Mouse (Mus musculus) CH12.LX (cell line): ENCODE measurements around the gene Scel. TPM values are rescaled to one million over a fixed set of nuclear protein-coding genes. Genes with fewer than 3 reads are reported as not detected.

Experiments
- DNase-seq: peaks from one replicate; pipeline ENCODE4 v3.0.0-alpha.2; 2013; ENCODE audit errors: extremely low read depth
- H3K27ac ChIP-seq: 2 replicates; pipeline ENCODE4 v1.5.1; 2012; ENCODE audit warnings: low read depth, mild to moderate bottlenecking, control low read depth, moderate library complexity; ENCODE audit not compliant: insufficient read depth
- H3K27me3 ChIP-seq: replicated peaks from 2 replicates; pipeline ENCODE3; 2012; ENCODE audit warnings: inconsistent platforms
- H3K36me3 ChIP-seq, 2 experiments: replicated peaks in 1 of 2; 2 replicates each; pipeline versions ENCODE3 to v1.6.1; 2012; ENCODE audit warnings: inconsistent platforms in 1 of 2, low read length in 1 of 2, mild to moderate bottlenecking in 1 of 2, mixed read lengths in 1 of 2, moderate library complexity in 1 of 2; ENCODE audit not compliant: control insufficient read depth in 1 of 2, insufficient read depth in 1 of 2
- H3K4me1 ChIP-seq, 2 experiments: 2 replicates each; pipeline ENCODE4 v1.6.1; 2012; ENCODE audit warnings: inconsistent platforms in 1 of 2, moderate library complexity in 1 of 2; ENCODE audit not compliant: insufficient read depth in 2 of 2, control insufficient read depth in 1 of 2
- H3K4me2 ChIP-seq: 2 replicates; pipeline ENCODE4 v1.6.1; 2012; ENCODE audit warnings: low read depth, mild to moderate bottlenecking, control low read depth; ENCODE audit not compliant: poor library complexity, insufficient read depth, severe bottlenecking
- H3K4me3 ChIP-seq, 3 experiments: fragments of 150-350 bp in 1 of 3; sonication (generic) in 1 of 3; replicated peaks in 1 of 3; 2 replicates each; pipeline versions ENCODE3 to v1.5.1; 2011 to 2012; ENCODE audit warnings: low read depth in 2 of 3, low read length in 2 of 3, mild to moderate bottlenecking in 2 of 3, moderate library complexity in 2 of 3, control low read depth in 1 of 3, improper control_type of control experiment in 1 of 3, inconsistent platforms in 1 of 3, mixed read lengths in 1 of 3; ENCODE audit not compliant: poor library complexity in 1 of 3
- H3K79me2 ChIP-seq: replicated peaks from 2 replicates; pipeline ENCODE4 v1.6.1; 2012; ENCODE audit warnings: mild to moderate bottlenecking, moderate library complexity; ENCODE audit not compliant: control insufficient read depth, poor library complexity, insufficient read depth, severe bottlenecking; ENCODE audit errors: extremely low read depth
- H3K9ac ChIP-seq: 2 replicates; pipeline ENCODE4 v1.6.1; 2012; ENCODE audit warnings: low read depth, mild to moderate bottlenecking, control low read depth, moderate library complexity; ENCODE audit not compliant: insufficient read depth
- H3K9me3 ChIP-seq: replicated peaks from 2 replicates; pipeline ENCODE3; 2012; ENCODE audit warnings: low read length, inconsistent platforms, mixed read lengths
- CHD1 ChIP-seq: IDR thresholded peaks from 2 replicates; pipeline ENCODE4 v1.6.1; 2012; ENCODE audit warnings: low read depth, low read length, improper control_type of control experiment, inconsistent platforms
- CHD2 ChIP-seq: IDR thresholded peaks from 2 replicates; pipeline ENCODE4 v1.6.1; 2011; ENCODE audit warnings: low read length, improper control_type of control experiment
- CTCF ChIP-seq, 2 experiments: IDR thresholded peaks in 1 of 2; conservative IDR thresholded peaks in 1 of 2; 2 replicates each; pipeline ENCODE4 v1.5.1; 2011 to 2012; ENCODE audit warnings: low read depth in 2 of 2, low read length in 2 of 2, improper control_type of control experiment in 1 of 2, inconsistent platforms in 1 of 2, mild to moderate bottlenecking in 1 of 2, moderate library complexity in 1 of 2
- E2F4 ChIP-seq: IDR thresholded peaks from 2 replicates; pipeline ENCODE4 v1.6.1; 2011; ENCODE audit warnings: low read depth, low read length, improper control_type of control experiment; ENCODE audit not compliant: insufficient replicate concordance
- ELF1 ChIP-seq: IDR thresholded peaks from 2 replicates; pipeline ENCODE4 v1.6.1; 2014; ENCODE audit warnings: low read depth, mild to moderate bottlenecking, inconsistent platforms, low read length, improper control_type of control experiment
- ETS1 ChIP-seq: conservative IDR thresholded peaks from 2 replicates; pipeline ENCODE4 v1.6.1; 2012; ENCODE audit warnings: low read depth, mild to moderate bottlenecking, inconsistent platforms, low read length, improper control_type of control experiment, moderate library complexity
- HCFC1 ChIP-seq: IDR thresholded peaks from 2 replicates; pipeline ENCODE4 v1.6.1; 2012; ENCODE audit warnings: low read depth, mild to moderate bottlenecking, inconsistent platforms, low read length, improper control_type of control experiment
- IRF4 ChIP-seq: IDR thresholded peaks from 2 replicates; pipeline ENCODE4 v1.6.1; 2014; ENCODE audit warnings: low read depth, mild to moderate bottlenecking, inconsistent platforms, low read length, improper control_type of control experiment
- JUN ChIP-seq: IDR thresholded peaks from 2 replicates; pipeline ENCODE4 v1.6.1; 2011; ENCODE audit warnings: low read depth, mild to moderate bottlenecking, low read length, improper control_type of control experiment, moderate library complexity; ENCODE audit not compliant: insufficient read depth
- JUND ChIP-seq: conservative IDR thresholded peaks from 2 replicates; pipeline ENCODE4 v1.6.1; 2011; ENCODE audit warnings: low read depth, low read length, improper control_type of control experiment
- KAT2A ChIP-seq: IDR thresholded peaks from 2 replicates; pipeline ENCODE4 v1.6.1; 2012; ENCODE audit warnings: low read length, improper control_type of control experiment, inconsistent platforms; ENCODE audit not compliant: insufficient replicate concordance
- MAZ ChIP-seq: IDR thresholded peaks from 2 replicates; pipeline ENCODE4 v1.6.1; 2012; ENCODE audit warnings: low read depth, mild to moderate bottlenecking, inconsistent platforms, low read length, improper control_type of control experiment, moderate library complexity
- NELFE ChIP-seq: IDR thresholded peaks from 2 replicates; pipeline ENCODE4 v1.6.1; 2011; ENCODE audit warnings: low read depth, low read length, improper control_type of control experiment
- PAX5 ChIP-seq: IDR thresholded peaks from 2 replicates; pipeline ENCODE4 v1.6.1; 2012; ENCODE audit warnings: low read length, inconsistent platforms, mixed read lengths
- POLR2AphosphoS2 ChIP-seq: IDR thresholded peaks from 2 replicates; pipeline ENCODE4 v1.6.1; 2011; ENCODE audit warnings: low read depth, low read length, improper control_type of control experiment
- RAD21 ChIP-seq: IDR thresholded peaks from 2 replicates; pipeline ENCODE4 v1.6.1; 2011; ENCODE audit warnings: low read depth, mild to moderate bottlenecking, low read length, improper control_type of control experiment, moderate library complexity
- RCOR1 ChIP-seq: conservative IDR thresholded peaks from 2 replicates; pipeline ENCODE4 v1.6.1; 2012; ENCODE audit warnings: low read depth, mild to moderate bottlenecking, inconsistent platforms, low read length, improper control_type of control experiment
- SIN3A ChIP-seq: IDR thresholded peaks from 2 replicates; pipeline ENCODE4 v1.6.1; 2012; ENCODE audit warnings: low read length, improper control_type of control experiment, inconsistent platforms
- TCF12 ChIP-seq: IDR thresholded peaks from 2 replicates; pipeline ENCODE4 v1.6.1; 2014; ENCODE audit warnings: low read depth, mild to moderate bottlenecking, inconsistent platforms, low read length, improper control_type of control experiment
- UBTF ChIP-seq: IDR thresholded peaks from 2 replicates; pipeline ENCODE4 v1.6.1; 2012; ENCODE audit warnings: low read depth, mild to moderate bottlenecking, inconsistent platforms, low read length, improper control_type of control experiment, moderate library complexity
- USF1 ChIP-seq: IDR thresholded peaks from 2 replicates; pipeline ENCODE4 v1.6.1; 2014; ENCODE audit warnings: low read depth, mild to moderate bottlenecking, inconsistent platforms, low read length, improper control_type of control experiment
- USF2 ChIP-seq: conservative IDR thresholded peaks from 2 replicates; pipeline ENCODE4 v1.6.1; 2011; ENCODE audit warnings: low read depth, low read length, improper control_type of control experiment
- ZC3H11A ChIP-seq: IDR thresholded peaks from 2 replicates; pipeline ENCODE4 v1.6.1; 2012; ENCODE audit warnings: low read depth, mild to moderate bottlenecking, inconsistent platforms, low read length, improper control_type of control experiment
- ZKSCAN1 ChIP-seq: IDR thresholded peaks from 2 replicates; pipeline ENCODE4 v1.6.1; 2012; ENCODE audit warnings: low read depth, inconsistent platforms, low read length, improper control_type of control experiment, borderline replicate concordance
- ZMIZ1 ChIP-seq: IDR thresholded peaks from 2 replicates; pipeline ENCODE4 v1.6.1; 2012; ENCODE audit warnings: low read depth, mild to moderate bottlenecking, inconsistent platforms, low read length, improper control_type of control experiment
- ZNF384 ChIP-seq: IDR thresholded peaks from 2 replicates; pipeline ENCODE4 v1.6.1; 2012; ENCODE audit warnings: low read depth, low read length, improper control_type of control experiment, inconsistent platforms
- dilution Hi-C: fragments of 300-500 bp; cut with MboI; formaldehyde crosslinking; loops from 2 replicates; pipeline ENCODE4 v1.14.3; 2020; ENCODE audit warnings: low sequenced_read_pairs; ENCODE audit not compliant: extremely low pct_unique_long_range_greater_than_20kb, extremely low pct_ligation_motif_present
- in situ Hi-C: fragments of 300-500 bp; cut with MboI; formaldehyde crosslinking; loops from 3 replicates; pipeline ENCODE4 v1.14.3; 2019; ENCODE audit warnings: low sequenced_read_pairs, low pct_ligation_motif_present, low pct_unique_long_range_greater_than_20kb, mixed read lengths
- polyA plus RNA-seq: library from polyadenylated mRNA; unstranded; fragments of >175 nt; gene quantifications from 2 replicates; pipeline ENCODE4 v1.2.1, GENCODE M21; 2012; ENCODE audit warnings: low read depth; ENCODE audit not compliant: insufficient read length
- total RNA-seq, 2 experiments: library from RNA; depleted of rRNA; stranded (reverse); fragments of 300-350 nt in 1 of 2; fragments of >200 nt in 1 of 2; gene quantifications; 2 replicates each; pipeline ENCODE4 v1.2.3; 2012 to 2014

Scel gene
- total and polyA plus RNA-seq, 3 experiments = 0.04 to 0.31 (median 0.31) TPM

DNA sequence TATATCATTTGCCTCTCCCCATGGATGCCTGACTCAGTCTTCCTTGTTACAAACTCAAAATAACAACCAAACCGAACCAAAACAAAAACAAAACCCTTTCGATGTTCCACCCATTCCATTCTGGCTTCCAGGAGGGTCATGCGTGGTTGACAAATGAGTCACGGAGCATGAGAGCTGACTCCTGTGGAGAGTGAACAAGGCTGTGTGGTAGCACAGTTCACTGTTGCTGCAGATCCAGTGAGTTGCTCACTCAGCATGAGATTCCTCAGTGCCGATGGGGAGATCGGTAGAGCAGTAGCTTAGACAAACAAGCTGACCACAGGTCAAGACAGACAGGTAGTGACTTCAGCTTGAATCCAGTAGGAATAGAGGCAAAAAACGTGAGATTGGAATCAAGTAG, 12.8 kb upstream of the Scel start:
- Histone ChIP-seq H3K9ac (no peak overlapping the region), H3K4me3 (no peak overlapping the region), H3K27me3 (no peaks in the 10 kb centered on the region), H3K9me3 (no peaks in the 10 kb centered on the region), H3K4me2 (no peak overlapping the region), H3K36me3 (no peaks in the 10 kb centered on the region), H3K79me2 (no peaks in the 10 kb centered on the region), H3K27ac (no peak overlapping the region), H3K4me1 (peaks cover 0 to 3% of the 10 kb centered on the region in 2 experiments; a peak in 2 of 4 replicates)
- dilution Hi-C loops (no loop called here), in situ Hi-C loops (no loop called here)
- no peak for DNase-seq
- no peak for TF ChIP-seq MAZ
- TF ChIP-seq IRF4 = no peak
- no peak for TF ChIP-seq E2F4
- TF ChIP-seq CHD2 = no peak
- TF ChIP-seq JUN = no peak
- no peak for TF ChIP-seq ZKSCAN1
- TF ChIP-seq POLR2AphosphoS2 = no peak
- no peak for TF ChIP-seq PAX5
- no peak for TF ChIP-seq ETS1
- no peak for TF ChIP-seq SIN3A
- no peak for TF ChIP-seq RCOR1
- TF ChIP-seq KAT2A = no peak
- TF ChIP-seq UBTF = no peak
- TF ChIP-seq JUND = no peak
- TF ChIP-seq USF2 = no peak
- TF ChIP-seq ELF1 = no peak
- no peak for TF ChIP-seq NELFE
- no peak for TF ChIP-seq ZNF384

DNA sequence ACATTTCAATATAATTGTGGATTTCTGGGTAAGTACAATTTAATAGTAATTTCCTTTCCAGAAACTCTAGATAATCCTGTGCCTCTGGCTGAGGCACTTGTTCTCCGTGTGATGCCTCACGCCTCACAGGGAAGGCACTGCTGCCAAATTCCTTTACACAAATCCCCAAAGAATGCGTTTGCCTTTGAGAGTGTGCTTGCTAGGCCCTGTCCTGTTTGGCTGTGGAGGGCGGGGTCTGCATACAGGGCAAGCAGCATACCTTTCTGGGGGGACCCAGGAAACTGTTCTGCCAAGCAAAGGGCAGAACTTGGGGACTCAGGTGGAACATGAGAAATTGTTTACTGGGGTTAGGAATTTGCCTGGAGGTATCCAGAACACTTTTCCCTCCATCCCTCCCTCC, 12.2 kb upstream of the Scel start:
- Histone ChIP-seq H3K9me3 (no peaks in the 10 kb centered on the region), H3K4me1 (peaks cover 0 to 3% of the 10 kb centered on the region in 2 experiments; a peak in 2 of 4 replicates), H3K4me3 (no peak overlapping the region), H3K36me3 (no peaks in the 10 kb centered on the region), H3K27me3 (no peaks in the 10 kb centered on the region), H3K27ac (no peak overlapping the region), H3K79me2 (no peaks in the 10 kb centered on the region), H3K4me2 (no peak overlapping the region), H3K9ac (no peak overlapping the region)
- DNase-seq = no peak
- no peak for TF ChIP-seq CHD1
- no peak for TF ChIP-seq RCOR1
- no peak for TF ChIP-seq HCFC1
- no peak for TF ChIP-seq TCF12
- no peak for TF ChIP-seq ZC3H11A
- no peak for TF ChIP-seq UBTF
- TF ChIP-seq ZKSCAN1 = no peak
- no peak for TF ChIP-seq ELF1
- TF ChIP-seq E2F4 = no peak
- TF ChIP-seq RAD21 = no peak
- TF ChIP-seq KAT2A = no peak
- no peak for TF ChIP-seq CTCF (conservative IDR thresholded peaks at IDR 0.05 in 1 of 2, IDR thresholded peaks at IDR 0.05 in 1 of 2; ENCODE audit: low read depth in 2 of 2, low read length in 2 of 2)
- TF ChIP-seq ZMIZ1 = no peak
- TF ChIP-seq MAZ = no peak
- TF ChIP-seq IRF4 = no peak
- TF ChIP-seq USF1 = no peak
- no peak for TF ChIP-seq USF2
- in situ Hi-C loops = no loop called here
- dilution Hi-C loops = no loop called here
